Mouse (Mus musculus): ENCODE results near the gene Plekhm1.

Gene Plekhm1

GRCm38 (mm10) chr11:103314736-103315374 is 97.6 kb downstream of the Plekhm1 start:
- no peak for DNase-seq (ENCODE audit: low spot score in 2 of 2)

Measured in spleen, postnatal 36 days (tissue).